Mouse (Mus musculus): ENCODE data around the gene Map2k5.

DNA sequence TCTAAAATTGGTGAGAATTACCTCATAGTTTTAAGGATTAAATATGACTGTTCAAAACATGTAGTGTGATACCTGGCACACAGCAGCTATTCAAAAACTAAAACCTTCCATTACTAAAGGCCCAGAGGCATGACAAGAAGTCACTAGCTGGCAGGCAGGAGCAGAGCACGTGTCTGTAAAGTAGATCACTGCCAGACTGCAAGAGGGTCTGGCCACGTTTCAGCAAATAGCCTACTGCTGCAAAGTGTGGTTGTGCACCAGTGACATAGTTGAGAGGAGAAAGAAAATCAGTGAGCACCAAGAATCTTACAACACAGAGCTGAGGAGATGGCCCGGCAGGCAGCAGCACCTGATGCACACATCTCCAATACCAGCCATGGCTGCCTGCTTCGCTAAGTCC is 75.2 kb downstream of the Map2k5 start:
- TF ChIP-seq POLR2A (IDR thresholded peaks at IDR 0.05; ENCODE audit: borderline replicate concordance, extremely low read depth, low read depth, low read length) (no peak), CTCF (IDR thresholded peaks at IDR 0.05; ENCODE audit: insufficient read depth, low read length) (no peak)

Measured in lung, adult 2 months (tissue).